Mouse (Mus musculus) G1E (cell line): ENCODE results near the gene Hdhd3.

Experiments
- CTCF ChIP-seq: IDR thresholded peaks from 2 replicates; pipeline ENCODE4 v1.5.1; 2012; ENCODE audit warnings: low read depth, low read length, inconsistent platforms, mixed read lengths
- GATA1 ChIP-seq: IDR thresholded peaks from 2 replicates; pipeline ENCODE4 v1.6.1; 2012; ENCODE audit warnings: borderline replicate concordance, low read length, inconsistent platforms, mixed read lengths
- POLR2AphosphoS5 ChIP-seq: IDR thresholded peaks from 2 replicates; pipeline ENCODE4 v1.6.1; 2012; ENCODE audit warnings: low read depth, low read length, inconsistent platforms; ENCODE audit not compliant: insufficient replicate concordance

GRCm38 (mm10) chr4:62472071-62472470 lies 31.2 kb downstream of the Hdhd3 start:
- TF ChIP-seq GATA1 (no peak), CTCF (no peak), POLR2AphosphoS5 (no peak)
